8 mouse cellular contexts compared by ENCODE assay signal in genomic region chr5:24906844-24907243, GRCm38 (mm10).
A peak's percentile ranks its signal among the peaks of the same experiment; 100 is the strongest.
DNase-seq lines count a peak whose midpoint lies in the region; ATAC-seq and TF ChIP-seq lines count a peak whose summit lies in the region.
"Had no signal": no experiment of that assay in that cellular context is flagged by ENCODE, and none has a peak within 500 bp of the region (broad histone marks: within the 10 kb centered on the region; RNA-seq: fewer than 3 reads in every experiment).

No protein-coding gene starts in this region.

- TF ChIP-seq EP300 in liver, postnatal 0 days (IDR thresholded peaks at IDR 0.05; ENCODE audit: low read depth): no peak

- H3K4me2 ChIP-seq in liver, embryonic 11.5 days: peak overlapping the region; percentile 86
- no peak overlapping the region for H3K4me2 ChIP-seq in liver, postnatal 0 days (ENCODE audit: low read depth, low read length)
- H3K4me2 ChIP-seq in forebrain, embryonic 11.5 days (ENCODE audit: low read depth, low read length, severe bottlenecking): peak overlapping the region; percentile 74
- peak overlapping the region; percentile 81 for H3K4me2 ChIP-seq in intestine, embryonic 14.5 days (ENCODE audit: low read length)
- H3K4me2 ChIP-seq in neural tube, embryonic 13.5 days: peak overlapping the region; percentile 70

- 76% methylated on average over 9 of the region's 9 CpGs for WGBS in liver, embryonic 11.5 days
- WGBS in liver, postnatal 0 days (ENCODE audit: insufficient replicate concordance): 81% methylated on average over 9 of the region's 9 CpGs
- 66% methylated on average over 9 of the region's 9 CpGs for WGBS in forebrain, embryonic 11.5 days
- 70% methylated on average over 9 of the region's 9 CpGs for WGBS in intestine, embryonic 14.5 days
- WGBS in neural tube, embryonic 13.5 days: 54% methylated on average over 9 of the region's 9 CpGs

- H3K27me3 ChIP-seq in liver, embryonic 11.5 days (replicated peaks; ENCODE audit: control insufficient read depth, insufficient read depth, low read length): no peaks in the 10 kb centered on the region
- H3K27me3 ChIP-seq in liver, postnatal 0 days (ENCODE audit: insufficient read depth, low read length): no peaks in the 10 kb centered on the region
- no peaks in the 10 kb centered on the region for H3K27me3 ChIP-seq in forebrain, embryonic 11.5 days (ENCODE audit: control insufficient read depth, insufficient read depth, low read length)
- H3K27me3 ChIP-seq in intestine, embryonic 14.5 days (replicated peaks; ENCODE audit: control insufficient read depth, insufficient read depth, low read length): no peaks in the 10 kb centered on the region
- no peaks in the 10 kb centered on the region for H3K27me3 ChIP-seq in neural tube, embryonic 13.5 days

- H3K4me3 ChIP-seq in liver, embryonic 11.5 days (ENCODE audit: low read depth, low read length): no peak overlapping the region
- no peak overlapping the region for H3K4me3 ChIP-seq in liver, postnatal 0 days (ENCODE audit: low read depth, low read length)
- H3K4me3 ChIP-seq in forebrain, embryonic 11.5 days (ENCODE audit: low read depth, low read length): peak overlapping the region; percentile 83
- H3K4me3 ChIP-seq in intestine, embryonic 14.5 days (ENCODE audit: low read depth, low read length): peak overlapping the region; percentile 83
- H3K4me3 ChIP-seq in neural tube, embryonic 13.5 days: peak overlapping the region; percentile 92

- no peaks in the 10 kb centered on the region for H3K36me3 ChIP-seq in liver, embryonic 11.5 days (ENCODE audit: control insufficient read depth, insufficient read depth, low read length)
- H3K36me3 ChIP-seq in liver, postnatal 0 days (replicated peaks; ENCODE audit: insufficient read depth, low read length): 0 out of 2 replicates have a peak, but pooled peaks cover 2% of the 10 kb centered on the region
- H3K36me3 ChIP-seq in forebrain, embryonic 11.5 days (ENCODE audit: control insufficient read depth, insufficient read depth, low read length): no peaks in the 10 kb centered on the region
- H3K36me3 ChIP-seq in intestine, embryonic 14.5 days (ENCODE audit: control insufficient read depth, insufficient read depth, low read length): peaks cover 5% of the 10 kb centered on the region; the same call in 1 of the 2 replicates
- 0 out of 2 replicates have a peak, but pooled peaks cover 7% of the 10 kb centered on the region for H3K36me3 ChIP-seq in neural tube, embryonic 13.5 days

- H3K27ac ChIP-seq in liver, embryonic 11.5 days (ENCODE audit: low read depth, low read length): no peak overlapping the region
- no peak overlapping the region for H3K27ac ChIP-seq in liver, postnatal 0 days (ENCODE audit: low read depth)
- no peak overlapping the region for H3K27ac ChIP-seq in forebrain, embryonic 11.5 days (ENCODE audit: low read depth, low read length)
- no peak overlapping the region for H3K27ac ChIP-seq in intestine, embryonic 14.5 days (ENCODE audit: low read depth)
- no peak overlapping the region for H3K27ac ChIP-seq in neural tube, embryonic 13.5 days (replicated peaks)

- no peak overlapping the region for H3K9ac ChIP-seq in liver, embryonic 11.5 days (ENCODE audit: low read depth, low read length)
- no peak overlapping the region for H3K9ac ChIP-seq in liver, postnatal 0 days (replicated peaks)
- H3K9ac ChIP-seq in forebrain, embryonic 11.5 days (ENCODE audit: low read length): peak overlapping the region; percentile 85; the same call in 1 of the 2 replicates
- H3K9ac ChIP-seq in intestine, embryonic 14.5 days (ENCODE audit: low read length): no peak overlapping the region; the same call in 1 of the 2 replicates
- peak overlapping the region; percentile 94 for H3K9ac ChIP-seq in neural tube, embryonic 13.5 days

- no peak for ATAC-seq in liver, embryonic 11.5 days (replicated peaks; ENCODE audit: low FRiP score)
- no peak for ATAC-seq in liver, postnatal 0 days
- no peak for ATAC-seq in forebrain, embryonic 11.5 days (replicated peaks; ENCODE audit: low FRiP score)
- no peak for ATAC-seq in intestine, embryonic 14.5 days (replicated peaks; ENCODE audit: low FRiP score, low TSS enrichment, low read depth)
- no peak for ATAC-seq in neural tube, embryonic 13.5 days (ENCODE audit: low read depth)

- TF ChIP-seq CTCF in liver, postnatal 0 days (IDR thresholded peaks at IDR 0.05; ENCODE audit: low read depth): no peak

- DNase-seq in liver, embryonic 11.5 days (ENCODE audit: low spot score): no peak
- no peak for DNase-seq in liver, postnatal 0 days
- DNase-seq in forebrain, embryonic 11.5 days (ENCODE audit: low spot score): no peak
- DNase-seq in intestine, embryonic 14.5 days (ENCODE audit: low spot score): no peak
- no peak for DNase-seq in gastrocnemius, postnatal 4 days (ENCODE audit: low spot score in 2 of 2)
- no peak for DNase-seq in adrenal gland, adult 8-10 months
- DNase-seq: thymus, adult 2 months had no signal

- H3K9me3 ChIP-seq in liver, embryonic 11.5 days (ENCODE audit: control insufficient read depth, low read length): no peaks in the 10 kb centered on the region
- H3K9me3 ChIP-seq in liver, postnatal 0 days (ENCODE audit: low read length): no peaks in the 10 kb centered on the region
- no peaks in the 10 kb centered on the region for H3K9me3 ChIP-seq in forebrain, embryonic 11.5 days (ENCODE audit: control insufficient read depth, low read length)
- H3K9me3 ChIP-seq in intestine, embryonic 14.5 days (ENCODE audit: control insufficient read depth, low read length): no peaks in the 10 kb centered on the region
- H3K9me3 ChIP-seq in neural tube, embryonic 13.5 days: no peaks in the 10 kb centered on the region

- peaks cover 5% of the 10 kb centered on the region; the same call in 1 of the 2 replicates for H3K4me1 ChIP-seq in liver, embryonic 11.5 days (replicated peaks; ENCODE audit: control insufficient read depth, insufficient read depth, low read length)
- H3K4me1 ChIP-seq in liver, postnatal 0 days (ENCODE audit: insufficient read depth): peaks cover 7% of the 10 kb centered on the region
- peaks cover 5% of the 10 kb centered on the region; the same call in 1 of the 2 replicates for H3K4me1 ChIP-seq in forebrain, embryonic 11.5 days (replicated peaks; ENCODE audit: control insufficient read depth, insufficient read depth, low read length)
- peaks cover 15% of the 10 kb centered on the region for H3K4me1 ChIP-seq in intestine, embryonic 14.5 days (replicated peaks; ENCODE audit: control insufficient read depth, insufficient read depth, low read length)
- H3K4me1 ChIP-seq in neural tube, embryonic 13.5 days (replicated peaks): peaks cover 26% of the 10 kb centered on the region

Comparison
In these comparisons a context has a peak if more than half of its experiments do, and no peak if none do; other contexts are left out.
1. H3K4me3 ChIP-seq: peak in forebrain, embryonic 11.5 days (single experiment), intestine, embryonic 14.5 days (single experiment) and neural tube, embryonic 13.5 days (single experiment); none in liver, embryonic 11.5 days (single experiment) and liver, postnatal 0 days (single experiment).
2. H3K9ac ChIP-seq: peak in forebrain, embryonic 11.5 days (single experiment) and neural tube, embryonic 13.5 days (single experiment); none in liver, embryonic 11.5 days (single experiment), liver, postnatal 0 days (single experiment) and intestine, embryonic 14.5 days (single experiment).